Mouse (Mus musculus): ENCODE measurements around the gene Scrn2. TPM values are rescaled to one million over a fixed set of nuclear protein-coding genes. Genes with fewer than 3 reads are reported as not detected.
A peak's percentile ranks its signal among the peaks of the same experiment; 100 is the strongest.

Gene Scrn2
- total RNA-seq (2014; rRNA removed), result 10.5 and 24.0 TPM in 2 replicates
- 12.4 and 13.8 TPM in 2 replicates for polyA plus RNA-seq (2015; fragmentation: Nextera tagmentation; extraction: Ambion mirVana)

- peak within 1 kb of the TSS; percentile 52 for H3K9ac ChIP-seq (replicated peaks; ENCODE audit: low read length)
- peak; percentile 87 for DNase-seq (ENCODE audit: low spot score)
- peak within 1 kb of the TSS; percentile 48 for H3K4me3 ChIP-seq (ENCODE audit: low read length)
- under 1% methylated on average over 25 of the region's 25 CpGs for WGBS
- H3K4me2 ChIP-seq (ENCODE audit: low read depth, low read length), result peak within 1 kb of the TSS; percentile 75
- no peaks in the 10 kb centered on the region for H3K9me3 ChIP-seq (ENCODE audit: low read length)
- ATAC-seq, result peak; percentile 86
- H3K27me3 ChIP-seq (ENCODE audit: insufficient read depth, low read length), result 0 out of 2 replicates have a peak, but pooled peaks cover 8% of the 10 kb centered on the region
- peak; percentile 90 for TF ChIP-seq CTCF (IDR thresholded peaks at IDR 0.05; ENCODE audit: low read depth)
- H3K27ac ChIP-seq, result peak within 1 kb of the TSS; percentile 51; the same call in 1 of the 2 replicates
- no peaks in the 10 kb centered on the region for H3K36me3 ChIP-seq (ENCODE audit: insufficient read depth, low read length)
- H3K4me1 ChIP-seq (ENCODE audit: insufficient read depth, low read length), result no peaks in the 10 kb centered on the region
Measured at GRCm38 (mm10) chr11:97029686-97030417, at the start of gene Scrn2. TSS of gene Scrn2 (plus strand) at chr11:97029938.

- no peak overlapping the region for H3K4me3 ChIP-seq (ENCODE audit: low read length)
- peaks cover 6% of the 10 kb centered on the region for H3K4me1 ChIP-seq (ENCODE audit: insufficient read depth, low read length)
- H3K4me2 ChIP-seq (ENCODE audit: low read depth, low read length), result no peak overlapping the region
- H3K9me3 ChIP-seq (ENCODE audit: low read length), result no peaks in the 10 kb centered on the region
- H3K9ac ChIP-seq (replicated peaks; ENCODE audit: low read length), result no peak overlapping the region
- no peak overlapping the region for H3K27ac ChIP-seq
- H3K27me3 ChIP-seq (ENCODE audit: insufficient read depth, low read length), result no peaks in the 10 kb centered on the region
- no peak for DNase-seq (ENCODE audit: low spot score)
- ATAC-seq, result no peak
- no peak for TF ChIP-seq CTCF (IDR thresholded peaks at IDR 0.05; ENCODE audit: low read depth)
- no peaks in the 10 kb centered on the region for H3K36me3 ChIP-seq (ENCODE audit: insufficient read depth, low read length)
- 77% methylated on average over 5 of the region's 5 CpGs for WGBS
Measured at GRCm38 (mm10) chr11:96980021-96980420, 49.7 kb upstream of the Scrn2 start.

- Histone ChIP-seq H3K4me3 (ENCODE audit: low read length) (no peak overlapping the region), H3K27me3 (ENCODE audit: insufficient read depth, low read length) (0 out of 2 replicates have a peak, but pooled peaks cover 5% of the 10 kb centered on the region), H3K4me2 (ENCODE audit: low read depth, low read length) (no peak overlapping the region), H3K9me3 (ENCODE audit: low read length) (no peaks in the 10 kb centered on the region), H3K4me1 (ENCODE audit: insufficient read depth, low read length) (no peaks in the 10 kb centered on the region), H3K9ac (replicated peaks; ENCODE audit: low read length) (no peak overlapping the region), H3K36me3 (ENCODE audit: insufficient read depth, low read length) (no peaks in the 10 kb centered on the region), H3K27ac (no peak overlapping the region)
- no peak for DNase-seq (ENCODE audit: low spot score)
- no peak for TF ChIP-seq CTCF (IDR thresholded peaks at IDR 0.05; ENCODE audit: low read depth)
- 80% methylated on average over 15 of the region's 15 CpGs for WGBS
- ATAC-seq, result no peak
Measured at GRCm38 (mm10) chr11:96981461-96981860, 48.3 kb upstream of the Scrn2 start.

- Histone ChIP-seq H3K9ac (replicated peaks; ENCODE audit: low read length) (no peak overlapping the region), H3K4me1 (ENCODE audit: insufficient read depth, low read length) (no peaks in the 10 kb centered on the region), H3K4me3 (ENCODE audit: low read length) (no peak overlapping the region), H3K9me3 (ENCODE audit: low read length) (no peaks in the 10 kb centered on the region), H3K36me3 (ENCODE audit: insufficient read depth, low read length) (no peaks in the 10 kb centered on the region), H3K27ac (no peak overlapping the region), H3K27me3 (ENCODE audit: insufficient read depth, low read length) (0 out of 2 replicates have a peak, but pooled peaks cover 5% of the 10 kb centered on the region), H3K4me2 (ENCODE audit: low read depth, low read length) (no peak overlapping the region)
- 3% methylated on average over 7 of the region's 7 CpGs for WGBS
- DNase-seq (ENCODE audit: low spot score) (peak; percentile 89), ATAC-seq (no peak)
- peak; percentile 96 for TF ChIP-seq CTCF (IDR thresholded peaks at IDR 0.05; ENCODE audit: low read depth)
Measured at GRCm38 (mm10) chr11:96982355-96982754, 47.4 kb upstream of the Scrn2 start.

GRCm38 (mm10) chr11:96982859-96983258 lies 46.9 kb upstream of the Scrn2 start, which contains the start of gene Sp2:
TSS of gene Sp2 (minus strand) at chr11:96982959.
- TF ChIP-seq CTCF (IDR thresholded peaks at IDR 0.05; ENCODE audit: low read depth), result no peak
- H3K36me3 ChIP-seq (ENCODE audit: insufficient read depth, low read length), result no peaks in the 10 kb centered on the region
- H3K27ac ChIP-seq, result no peak within 1 kb of the TSS
- no peak within 1 kb of the TSS for H3K4me3 ChIP-seq (ENCODE audit: low read length)
- no peaks in the 10 kb centered on the region for H3K9me3 ChIP-seq (ENCODE audit: low read length)
- 0 out of 2 replicates have a peak, but pooled peaks cover 5% of the 10 kb centered on the region for H3K27me3 ChIP-seq (ENCODE audit: insufficient read depth, low read length)
- no peak within 1 kb of the TSS for H3K4me2 ChIP-seq (ENCODE audit: low read depth, low read length)
- WGBS, result 73% methylated on average over 7 of the region's 7 CpGs
- DNase-seq (ENCODE audit: low spot score) (no peak), ATAC-seq (no peak)
- H3K4me1 ChIP-seq (ENCODE audit: insufficient read depth, low read length), result peaks cover 3% of the 10 kb centered on the region; the same call in 1 of the 2 replicates
- no peak within 1 kb of the TSS for H3K9ac ChIP-seq (replicated peaks; ENCODE audit: low read length)

GRCm38 (mm10) chr11:96984903-96985302 lies 44.8 kb upstream of the Scrn2 start:
- DNase-seq (ENCODE audit: low spot score) (no peak), ATAC-seq (no peak)
- no peaks in the 10 kb centered on the region for H3K36me3 ChIP-seq (ENCODE audit: insufficient read depth, low read length)
- no peaks in the 10 kb centered on the region for H3K9me3 ChIP-seq (ENCODE audit: low read length)
- no peak overlapping the region for H3K27ac ChIP-seq
- H3K4me1 ChIP-seq (ENCODE audit: insufficient read depth, low read length), result peaks cover 5% of the 10 kb centered on the region; the same call in 1 of the 2 replicates
- WGBS, result 31% methylated on average over 4 of the region's 4 CpGs
- no peak overlapping the region for H3K9ac ChIP-seq (replicated peaks; ENCODE audit: low read length)
- TF ChIP-seq CTCF (IDR thresholded peaks at IDR 0.05; ENCODE audit: low read depth), result no peak
- H3K27me3 ChIP-seq (ENCODE audit: insufficient read depth, low read length), result 0 out of 2 replicates have a peak, but pooled peaks cover 5% of the 10 kb centered on the region
- no peak overlapping the region for H3K4me2 ChIP-seq (ENCODE audit: low read depth, low read length)
- H3K4me3 ChIP-seq (ENCODE audit: low read length), result no peak overlapping the region

GRCm38 (mm10) chr11:96986463-96986862 lies 43.3 kb upstream of the Scrn2 start:
- 0 out of 2 replicates have a peak, but pooled peaks cover 5% of the 10 kb centered on the region for H3K27me3 ChIP-seq (ENCODE audit: insufficient read depth, low read length)
- H3K9ac ChIP-seq (replicated peaks; ENCODE audit: low read length), result no peak overlapping the region
- ATAC-seq (no peak), DNase-seq (ENCODE audit: low spot score) (no peak)
- WGBS, result 56% methylated on average over 3 of the region's 3 CpGs
- no peak overlapping the region for H3K27ac ChIP-seq
- no peaks in the 10 kb centered on the region for H3K9me3 ChIP-seq (ENCODE audit: low read length)
- H3K4me3 ChIP-seq (ENCODE audit: low read length), result no peak overlapping the region
- H3K36me3 ChIP-seq (ENCODE audit: insufficient read depth, low read length), result no peaks in the 10 kb centered on the region
- no peak for TF ChIP-seq CTCF (IDR thresholded peaks at IDR 0.05; ENCODE audit: low read depth)
- H3K4me2 ChIP-seq (ENCODE audit: low read depth, low read length), result no peak overlapping the region
- H3K4me1 ChIP-seq (ENCODE audit: insufficient read depth, low read length), result peaks cover 5% of the 10 kb centered on the region; the same call in 1 of the 2 replicates

All from hindbrain, postnatal 0 days (tissue).